Mouse (Mus musculus): Measurements from ENCODE around the gene Gm11236.
"Not testable (repeated sequence)": the region's sequence is repeated elsewhere in the genome, so short reads cannot be mapped to it uniquely, and the experiment has no call there.

Gm11236 gene

DNA sequence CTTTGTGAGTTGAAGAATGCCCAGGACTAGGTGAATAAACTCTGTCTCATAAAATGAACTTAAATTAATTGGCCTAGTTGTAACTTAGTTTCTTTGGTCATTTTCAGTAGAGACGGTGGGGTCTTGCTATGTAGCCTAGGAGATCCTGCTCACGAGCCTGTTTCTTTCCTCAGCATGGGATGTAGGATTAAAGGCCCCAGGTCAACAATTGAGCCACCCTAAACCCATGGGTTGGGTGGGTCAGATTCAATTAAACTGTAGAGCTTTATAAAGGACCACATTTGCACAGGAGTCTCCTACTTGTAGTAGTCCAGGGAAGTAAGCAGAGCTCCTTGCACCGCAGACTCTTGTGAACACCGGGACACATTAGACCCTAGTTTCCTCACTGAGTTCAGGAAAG, at the start of gene Gm11236:
Gene Gm11236, plus strand, starts transcription at position 301 of the 400 bp plus-strand sequence.
- DNase-seq (ENCODE audit: low spot score): not testable (repeated sequence)

DNA sequence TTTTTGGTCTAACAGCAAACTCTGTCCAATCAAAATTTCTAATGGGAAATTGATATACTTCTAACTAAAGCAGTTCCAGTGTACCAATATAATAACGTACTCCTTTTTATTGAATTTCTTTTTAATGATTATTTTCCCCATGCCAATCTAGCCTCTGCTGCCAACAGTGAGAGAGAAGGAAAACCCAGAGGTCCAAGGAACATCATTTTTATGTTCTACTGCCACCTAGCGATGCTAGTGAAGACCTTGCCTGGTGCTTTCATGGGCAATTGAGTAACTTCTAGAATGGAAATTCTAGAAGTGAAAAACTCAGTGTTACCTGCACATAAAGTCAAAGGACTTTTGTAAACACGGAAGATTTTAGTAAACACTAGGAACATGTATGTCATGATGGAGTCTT, 38.7 kb upstream of the Gm11236 start:
- no peak for DNase-seq (ENCODE audit: low spot score)

DNA sequence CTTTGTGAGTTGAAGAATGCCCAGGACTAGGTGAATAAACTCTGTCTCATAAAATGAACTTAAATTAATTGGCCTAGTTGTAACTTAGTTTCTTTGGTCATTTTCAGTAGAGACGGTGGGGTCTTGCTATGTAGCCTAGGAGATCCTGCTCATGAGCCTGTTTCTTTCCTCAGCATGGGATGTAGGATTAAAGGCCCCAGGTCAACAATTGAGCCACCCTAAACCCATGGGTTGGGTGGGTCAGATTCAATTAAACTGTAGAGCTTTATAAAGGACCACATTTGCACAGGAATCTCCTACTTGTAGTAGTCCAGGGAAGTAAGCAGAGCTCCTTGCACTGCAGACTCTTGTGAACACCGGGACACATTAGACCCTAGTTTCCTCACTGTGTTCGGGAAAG, 30.3 kb upstream of the Gm11236 start, which contains the start of gene Gm11238:
Gene Gm11238, plus strand, starts transcription at position 301 of the 400 bp plus-strand sequence.
- DNase-seq (ENCODE audit: low spot score): not testable (repeated sequence)

DNA sequence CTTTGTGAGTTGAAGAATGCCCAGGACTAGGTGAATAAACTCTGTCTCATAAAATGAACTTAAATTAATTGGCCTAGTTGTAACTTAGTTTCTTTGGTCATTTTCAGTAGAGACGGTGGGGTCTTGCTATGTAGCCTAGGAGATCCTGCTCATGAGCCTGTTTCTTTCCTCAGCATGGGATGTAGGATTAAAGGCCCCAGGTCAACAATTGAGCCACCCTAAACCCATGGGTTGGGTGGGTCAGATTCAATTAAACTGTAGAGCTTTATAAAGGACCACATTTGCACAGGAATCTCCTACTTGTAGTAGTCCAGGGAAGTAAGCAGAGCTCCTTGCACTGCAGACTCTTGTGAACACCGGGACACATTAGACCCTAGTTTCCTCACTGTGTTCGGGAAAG, 15.2 kb upstream of the Gm11236 start, which contains the start of gene Gm11237:
Gene Gm11237, plus strand, starts transcription at position 301 of the 400 bp plus-strand sequence.
- DNase-seq (ENCODE audit: low spot score): not testable (repeated sequence)

DNA sequence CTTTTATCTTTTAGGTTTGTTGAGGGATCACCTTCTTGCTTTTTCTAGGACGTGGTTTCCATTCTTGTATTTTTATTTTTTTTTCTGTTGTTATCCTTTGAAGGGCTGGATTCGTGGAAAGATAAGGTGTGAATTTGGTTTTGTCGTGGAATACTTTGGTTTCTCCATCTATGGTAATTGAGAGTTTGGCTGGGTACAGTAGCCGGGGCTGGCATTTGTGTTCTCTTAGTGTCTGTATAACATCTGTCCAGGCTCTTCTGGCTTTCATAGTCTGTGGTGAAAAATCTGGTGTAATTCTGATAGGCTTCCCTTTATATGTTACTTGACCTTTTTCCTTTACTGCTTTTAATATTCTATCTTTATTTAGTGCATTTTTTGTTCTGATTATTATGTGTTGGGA, 23.9 kb downstream of the Gm11236 start:
- DNase-seq (ENCODE audit: low spot score): not testable (repeated sequence)

DNA sequence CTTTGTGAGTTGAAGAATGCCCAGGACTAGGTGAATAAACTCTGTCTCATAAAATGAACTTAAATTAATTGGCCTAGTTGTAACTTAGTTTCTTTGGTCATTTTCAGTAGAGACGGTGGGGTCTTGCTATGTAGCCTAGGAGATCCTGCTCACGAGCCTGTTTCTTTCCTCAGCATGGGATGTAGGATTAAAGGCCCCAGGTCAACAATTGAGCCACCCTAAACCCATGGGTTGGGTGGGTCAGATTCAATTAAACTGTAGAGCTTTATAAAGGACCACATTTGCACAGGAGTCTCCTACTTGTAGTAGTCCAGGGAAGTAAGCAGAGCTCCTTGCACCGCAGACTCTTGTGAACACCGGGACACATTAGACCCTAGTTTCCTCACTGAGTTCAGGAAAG, 30.1 kb downstream of the Gm11236 start, which contains the start of gene Gm11239:
Gene Gm11239, plus strand, starts transcription at position 301 of the 400 bp plus-strand sequence.
- not testable (repeated sequence) for DNase-seq (ENCODE audit: low spot score)

DNA sequence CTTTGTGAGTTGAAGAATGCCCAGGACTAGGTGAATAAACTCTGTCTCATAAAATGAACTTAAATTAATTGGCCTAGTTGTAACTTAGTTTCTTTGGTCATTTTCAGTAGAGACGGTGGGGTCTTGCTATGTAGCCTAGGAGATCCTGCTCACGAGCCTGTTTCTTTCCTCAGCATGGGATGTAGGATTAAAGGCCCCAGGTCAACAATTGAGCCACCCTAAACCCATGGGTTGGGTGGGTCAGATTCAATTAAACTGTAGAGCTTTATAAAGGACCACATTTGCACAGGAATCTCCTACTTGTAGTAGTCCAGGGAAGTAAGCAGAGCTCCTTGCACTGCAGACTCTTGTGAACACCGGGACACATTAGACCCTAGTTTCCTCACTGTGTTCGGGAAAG, 45.3 kb downstream of the Gm11236 start, which contains the start of gene Gm428:
Gene Gm428, plus strand, starts transcription at position 301 of the 400 bp plus-strand sequence.
- DNase-seq (ENCODE audit: low spot score): not testable (repeated sequence)
